Mouse (Mus musculus): Measurements from ENCODE around the gene Clk4.

The Clk4 gene

DNA sequence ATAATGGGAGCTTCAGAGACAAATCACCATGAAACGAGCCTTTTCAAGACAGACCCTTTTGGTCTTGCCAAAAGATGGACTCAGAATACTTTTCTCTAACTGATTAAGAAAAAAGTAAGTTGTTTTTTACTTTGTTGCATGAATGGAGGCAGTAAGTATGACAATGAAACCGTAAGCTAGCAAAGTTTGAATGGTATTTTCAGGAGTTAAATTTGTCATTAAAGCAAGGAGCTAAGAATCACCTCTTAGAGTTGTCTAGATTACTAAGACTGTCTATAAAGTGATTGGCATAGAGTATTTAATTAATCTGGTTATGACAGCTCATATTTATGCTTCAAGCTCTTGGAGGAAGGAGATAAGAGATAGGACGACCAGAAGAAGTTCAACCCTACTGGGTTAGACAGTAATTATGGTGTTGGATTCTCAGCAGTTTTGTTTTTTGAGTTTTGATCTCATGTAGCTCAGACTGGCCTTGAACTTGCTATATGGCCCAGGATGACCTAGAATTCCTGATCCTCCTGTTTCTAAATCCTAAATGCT is at the start of gene Clk4:
Clk4 (plus strand) TSS at position 51 of the 540 bp plus-strand sequence.
- DNase-seq (ENCODE audit: low spot score): no peak

DNA sequence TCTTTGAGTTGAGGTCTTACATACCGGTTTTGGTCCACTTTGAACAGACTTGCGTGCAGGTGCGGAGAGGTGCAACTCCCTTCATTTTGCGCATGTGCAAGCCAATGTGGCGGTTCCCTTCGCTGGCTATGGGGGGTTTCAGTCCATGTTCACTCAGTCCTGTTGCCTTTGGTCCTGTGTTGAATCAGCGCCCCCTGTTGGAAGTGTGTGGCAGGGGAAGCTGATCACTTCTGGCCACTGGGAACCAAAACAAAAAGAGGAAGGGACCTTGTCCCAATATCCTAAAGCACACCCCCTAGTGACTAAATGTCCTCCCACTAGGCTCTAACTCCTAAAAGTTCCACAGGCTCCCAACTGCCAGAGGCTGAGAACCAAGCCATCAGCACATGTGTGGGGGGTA is 47.5 kb upstream of the Clk4 start:
- no peak for DNase-seq (ENCODE audit: low spot score)

DNA sequence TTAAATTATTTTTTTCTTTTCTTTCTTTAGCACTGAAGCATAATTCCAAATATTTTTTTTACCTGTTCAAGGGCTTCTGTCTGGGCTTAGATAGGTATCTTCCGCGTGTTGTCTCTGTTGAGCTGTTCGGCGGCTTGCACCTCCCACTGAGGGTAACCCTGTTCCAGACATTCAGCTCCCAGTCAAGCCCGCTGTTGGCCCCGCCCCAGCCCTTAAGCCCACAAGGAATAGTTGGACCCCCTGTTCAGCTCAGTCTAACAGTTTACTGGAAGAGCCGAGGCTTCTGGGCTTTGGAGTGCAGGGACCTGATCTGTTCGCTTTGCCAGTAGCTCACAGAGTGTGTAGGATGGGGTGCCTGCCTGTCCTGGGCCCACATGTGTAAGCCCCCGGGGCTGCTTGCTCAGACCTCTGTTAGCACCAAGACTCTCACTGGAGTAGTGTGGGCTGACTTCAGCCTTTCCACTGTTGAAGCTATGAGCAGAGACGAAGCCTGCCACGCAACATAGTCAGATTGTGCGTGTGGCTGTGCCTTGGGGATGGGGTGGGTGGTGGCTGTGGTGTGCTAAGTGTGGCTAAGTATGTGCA is 42.0 kb upstream of the Clk4 start:
- no peak for DNase-seq (ENCODE audit: low spot score)

DNA sequence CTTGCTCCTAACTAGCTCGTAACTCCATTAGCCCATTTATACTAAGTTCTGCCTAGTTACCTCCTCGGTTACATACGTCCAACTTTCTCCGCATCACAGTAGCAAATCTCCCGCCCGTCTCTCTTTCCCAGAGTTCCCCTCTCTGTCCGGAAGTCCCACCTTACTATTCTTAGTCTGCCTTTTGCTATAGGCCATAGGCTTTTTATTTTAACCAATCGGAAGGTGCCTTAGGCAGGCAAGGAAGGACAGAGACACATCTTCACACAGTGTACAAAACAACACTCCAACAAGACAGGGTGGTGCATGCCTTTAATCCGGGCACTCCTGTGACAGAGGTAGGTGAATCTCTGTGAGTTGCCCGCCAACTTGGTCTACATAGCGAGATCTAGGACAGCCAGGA is 41.2 kb upstream of the Clk4 start, which contains the start of gene Gm12569:
Gm12569 (plus strand) TSS at position 166 of the 400 bp plus-strand sequence.
- no peak for DNase-seq (ENCODE audit: low spot score)

DNA sequence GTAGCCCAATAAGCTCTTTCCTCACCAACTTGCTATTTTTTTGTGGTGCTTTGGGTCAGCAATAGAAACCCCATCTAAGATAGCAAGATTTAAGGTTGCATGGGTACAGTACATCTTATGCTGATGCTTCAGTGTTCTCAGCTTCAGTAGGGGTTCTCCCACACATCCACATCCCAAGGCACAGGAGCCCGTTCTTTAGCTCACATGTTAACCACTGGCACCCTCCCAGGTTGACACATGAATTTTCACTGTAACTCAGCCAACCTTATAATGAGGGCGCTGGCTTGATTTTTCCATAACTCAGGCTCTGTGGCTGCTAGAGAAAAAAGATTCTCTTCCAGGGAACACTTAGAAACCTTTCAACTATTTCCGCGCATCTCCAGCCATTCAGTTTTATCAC is 34.4 kb upstream of the Clk4 start:
- DNase-seq (ENCODE audit: low spot score): no peak

DNA sequence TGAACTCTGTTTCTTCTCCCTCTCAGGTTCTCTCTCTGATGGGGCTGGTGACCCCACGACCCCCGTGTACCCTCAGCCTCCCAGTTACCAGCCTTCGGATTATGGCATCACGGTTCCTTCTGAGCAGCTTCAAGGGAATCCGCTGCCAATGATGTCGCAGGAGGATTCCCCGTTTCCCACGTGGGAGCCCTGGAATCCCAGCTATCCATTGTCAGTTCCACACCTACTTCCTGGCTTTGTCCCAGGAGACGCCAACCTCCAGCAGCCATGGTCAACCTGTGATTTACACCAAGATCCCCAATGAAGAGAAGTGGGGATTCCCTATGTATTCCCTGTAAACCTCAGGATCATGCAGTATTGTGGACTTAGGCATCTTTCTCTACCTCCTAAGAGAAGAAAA is 26.9 kb upstream of the Clk4 start:
- no peak for DNase-seq (ENCODE audit: low spot score)

DNA sequence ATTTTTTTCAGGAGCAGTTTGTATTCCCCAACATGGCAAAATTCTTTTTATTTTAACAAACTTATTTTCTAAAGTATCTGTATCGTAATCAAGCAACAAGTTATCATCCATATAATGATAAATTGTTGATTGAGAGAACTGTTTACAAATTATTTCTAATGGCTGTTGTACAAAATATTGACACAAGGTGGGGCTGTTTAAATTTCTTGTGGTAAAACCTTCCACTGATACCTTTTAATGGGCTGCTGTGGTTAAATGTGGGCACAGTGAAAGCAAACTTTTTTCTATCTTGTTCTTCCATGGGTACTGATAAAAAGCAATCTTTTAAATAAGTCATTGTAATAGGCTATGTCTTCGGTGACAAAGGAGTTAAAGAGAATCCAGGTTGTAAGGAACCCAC is 18.6 kb upstream of the Clk4 start:
- no peak for DNase-seq (ENCODE audit: low spot score)

- DNase-seq (ENCODE audit: low spot score): no peak
These were observed 4.5 kb upstream of the Clk4 start for GRCm38 (mm10) chr11:51257006-51257405.

GRCm38 (mm10) chr11:51262342-51263285 is 1.1 kb downstream of the Clk4 start, which contains the start of gene BC049762:
Gene BC049762, minus strand, starts transcription at chr11:51263046.
- peak; percentile 99 for DNase-seq (ENCODE audit: low spot score)

DNA sequence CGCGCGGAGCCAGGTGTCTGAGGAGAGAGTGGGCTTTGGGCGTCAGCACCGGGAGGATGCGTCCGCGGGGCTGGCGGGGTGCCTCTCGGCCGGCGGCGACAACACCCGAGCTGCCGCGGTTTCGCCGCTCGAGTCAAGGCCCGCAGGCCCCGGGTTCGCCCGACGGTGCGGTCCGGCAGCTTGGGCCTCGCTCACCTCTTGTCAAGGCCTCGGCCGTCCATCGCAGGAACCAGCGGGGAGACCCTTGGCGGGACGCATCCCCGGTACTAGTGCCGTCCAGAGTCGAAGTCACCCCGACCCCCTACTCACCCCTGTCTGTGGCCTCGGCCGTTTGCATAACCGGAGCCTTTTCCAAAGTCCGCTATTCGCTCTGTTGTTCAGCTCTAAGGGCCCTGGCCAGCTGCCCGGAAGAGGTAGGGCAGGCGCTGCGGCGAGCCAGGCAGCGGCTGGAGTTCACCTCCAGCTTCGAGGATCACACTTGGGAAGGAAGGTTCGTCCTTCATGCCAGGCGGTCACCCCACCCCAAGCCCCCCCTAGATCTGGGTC is 1.8 kb downstream of the Clk4 start:
- peak; percentile 67 for DNase-seq (ENCODE audit: low spot score)

- no peak for DNase-seq (ENCODE audit: low spot score)
These were observed 2.8 kb downstream of the Clk4 start for GRCm38 (mm10) chr11:51264352-51264751.

- DNase-seq (ENCODE audit: low spot score): no peak
These were observed 3.8 kb downstream of the Clk4 start for GRCm38 (mm10) chr11:51265326-51265725.

DNA sequence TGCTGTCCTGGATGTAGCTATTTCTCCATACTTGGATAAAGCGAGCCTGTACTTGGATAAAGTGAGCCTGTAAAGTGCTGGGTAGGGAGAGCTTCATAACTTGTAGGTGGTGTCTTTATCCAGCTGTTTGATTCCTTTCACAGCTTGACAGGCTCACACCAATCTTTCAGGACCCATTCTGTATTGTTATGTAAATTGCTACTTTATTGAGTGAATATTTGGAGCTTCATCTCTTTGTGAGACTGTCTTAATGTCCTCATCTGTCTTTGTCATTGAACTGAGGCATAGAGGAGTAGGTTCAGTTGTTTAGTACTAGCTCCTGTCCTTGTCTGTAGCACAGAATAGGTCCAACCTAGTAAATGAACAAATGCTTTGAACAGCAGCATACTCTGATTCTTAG is 12.9 kb downstream of the Clk4 start:
- no peak for DNase-seq (ENCODE audit: low spot score)

DNA sequence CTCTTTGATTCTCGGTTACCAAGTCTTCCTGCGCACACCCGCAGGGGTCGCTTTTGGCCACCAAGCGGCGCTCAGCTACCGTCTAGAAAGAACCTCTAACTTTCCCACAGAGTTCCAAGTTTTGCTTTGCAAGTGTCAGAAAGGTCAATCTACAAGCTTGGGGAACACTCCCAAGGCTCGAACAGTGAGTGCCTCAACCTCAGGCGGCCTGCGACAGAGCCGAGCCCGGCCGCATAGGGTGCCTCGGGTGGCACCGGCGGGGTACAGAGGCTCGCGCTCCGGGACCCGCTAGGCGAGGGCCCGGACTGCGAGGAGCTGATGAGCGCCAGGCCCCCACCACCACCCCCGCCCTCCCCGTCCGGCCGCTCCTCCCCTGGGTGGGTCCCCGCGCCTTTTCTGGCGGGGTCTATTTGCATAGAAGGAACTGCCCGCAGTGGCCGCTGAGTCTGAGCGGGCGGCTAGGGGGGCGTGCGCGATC is 28.1 kb downstream of the Clk4 start, which contains the start of gene Col23a1:
Col23a1 (plus strand) TSS at position 357 of the 478 bp plus-strand sequence.
- DNase-seq (ENCODE audit: low spot score): peak; percentile 77

- DNase-seq (ENCODE audit: low spot score): peak; percentile 60
These were observed 28.8 kb downstream of the Clk4 start for GRCm38 (mm10) chr11:51290066-51290955.

- no peak for DNase-seq (ENCODE audit: low spot score)
These were observed 32.5 kb downstream of the Clk4 start for GRCm38 (mm10) chr11:51293956-51294530.

DNA sequence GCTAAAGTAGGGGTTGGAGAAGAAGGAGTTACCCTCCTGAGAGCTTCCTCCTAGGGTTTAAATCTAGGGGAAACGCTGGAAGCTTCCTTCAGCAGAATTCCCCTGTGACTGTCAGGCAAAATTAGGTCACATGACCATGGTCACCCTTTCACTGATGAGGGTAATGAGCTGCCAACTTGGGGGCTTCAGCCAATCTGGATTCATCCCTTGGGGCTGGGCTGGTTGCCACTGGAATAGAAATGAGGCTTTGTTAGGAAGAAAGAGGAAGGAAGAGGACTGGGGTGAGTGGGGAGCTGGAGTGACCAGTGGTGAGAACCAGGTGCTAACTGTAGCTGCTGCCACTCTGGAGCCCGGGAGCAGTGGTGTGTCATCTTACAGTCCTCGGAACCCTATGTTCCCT is 34.2 kb downstream of the Clk4 start:
- no peak for DNase-seq (ENCODE audit: low spot score)

DNA sequence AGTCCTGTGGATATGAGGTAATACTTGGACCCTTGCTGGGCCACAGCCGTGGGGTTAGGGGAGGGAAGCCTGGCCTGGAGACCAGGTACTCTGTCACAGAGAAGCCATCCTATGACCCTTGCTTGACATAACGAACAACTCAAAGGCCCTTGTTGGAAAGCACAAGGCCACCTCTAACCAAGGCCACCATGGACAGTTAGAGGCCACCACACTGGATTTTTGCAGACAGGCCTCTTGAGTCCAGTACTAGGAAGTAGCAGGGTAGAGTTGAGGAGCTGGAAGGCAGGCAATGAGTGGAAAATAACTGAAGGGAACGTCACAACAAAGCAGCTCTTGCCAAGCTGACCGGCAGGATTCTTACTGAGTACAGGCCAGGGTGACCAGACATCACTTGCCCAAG is 37.2 kb downstream of the Clk4 start:
- no peak for DNase-seq (ENCODE audit: low spot score)

- no peak for DNase-seq (ENCODE audit: low spot score)
These were observed 40.9 kb downstream of the Clk4 start for GRCm38 (mm10) chr11:51302396-51302795.

DNA sequence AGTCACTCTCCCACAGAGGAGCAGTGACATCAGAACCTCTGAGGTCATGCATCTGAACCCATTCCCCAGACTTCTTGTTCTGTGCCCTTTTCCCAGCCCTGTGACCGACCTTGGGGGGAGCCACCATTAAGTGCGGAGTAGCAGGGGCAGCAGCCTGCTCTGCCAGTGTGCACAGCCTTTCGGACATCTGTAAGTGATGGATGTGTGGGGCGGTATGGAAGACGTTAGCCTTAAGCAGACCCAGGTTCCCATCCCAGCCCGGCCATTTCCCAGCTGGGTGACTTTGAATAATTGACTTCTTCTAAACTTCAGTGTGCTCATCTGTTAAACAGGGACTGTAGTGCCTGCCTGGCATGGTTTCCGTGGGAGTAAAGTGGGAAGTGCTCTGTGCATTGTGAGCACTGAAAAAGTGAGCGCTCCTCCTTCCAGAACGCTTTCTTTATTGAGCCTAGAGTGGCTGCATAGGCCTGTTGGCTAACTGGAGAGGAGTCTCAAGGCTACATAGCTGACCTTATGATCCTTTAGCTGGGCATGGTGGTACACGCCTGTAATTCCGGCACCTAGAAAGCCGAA is 42.5 kb downstream of the Clk4 start:
- DNase-seq (ENCODE audit: low spot score): no peak

DNA sequence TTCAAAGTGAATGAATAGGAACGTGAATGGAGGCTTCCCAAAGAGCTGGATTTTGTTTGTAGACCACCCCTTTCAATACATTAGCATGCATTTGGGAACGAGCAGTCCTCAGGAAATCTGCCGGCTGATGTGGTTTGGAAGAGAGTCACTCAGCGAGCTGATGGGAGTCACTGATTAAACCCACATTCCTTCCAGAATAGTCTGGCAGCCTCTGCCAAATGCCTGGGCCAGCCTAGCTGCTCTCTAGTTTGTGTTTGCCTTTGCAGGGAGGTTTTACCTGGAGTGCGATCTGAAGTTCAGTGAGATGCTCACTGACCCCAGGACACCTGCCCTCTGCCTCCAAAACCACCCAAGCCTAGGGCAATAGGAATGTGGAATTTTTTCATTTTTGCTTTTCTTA is 46.8 kb downstream of the Clk4 start:
- DNase-seq (ENCODE audit: low spot score): no peak

Data from ovary, postnatal 36 days (tissue).